Mouse (Mus musculus) retina, postnatal 1 day (tissue): ENCODE data around the gene Zfp523.

Experiments used
- DNase-seq: peaks from one replicate; pipeline ENCODE4 v3.0.0-alpha.2; 2012

The Zfp523 gene

GRCm38 (mm10) chr17:28161310-28161881 is 15.5 kb upstream of the Zfp523 start:
- no peak for DNase-seq

GRCm38 (mm10) chr17:28163666-28164065 is 13.3 kb upstream of the Zfp523 start:
- DNase-seq: peak; percentile 83

- no peak for DNase-seq
Measured at GRCm38 (mm10) chr17:28170460-28171305, 6.2 kb upstream of the Zfp523 start.

GRCm38 (mm10) chr17:28172690-28173089 is 4.2 kb upstream of the Zfp523 start:
- DNase-seq: no peak

GRCm38 (mm10) chr17:28177540-28178046 is 664 bp downstream of the Zfp523 start:
- no peak for DNase-seq

- peak; percentile 36 for DNase-seq
Measured at GRCm38 (mm10) chr17:28180331-28180730, 3.4 kb downstream of the Zfp523 start.

- no peak for DNase-seq
Measured at GRCm38 (mm10) chr17:28180783-28181544, 4.0 kb downstream of the Zfp523 start.

GRCm38 (mm10) chr17:28184971-28185638 is 8.2 kb downstream of the Zfp523 start:
- DNase-seq: no peak

GRCm38 (mm10) chr17:28188313-28188712 is 11.4 kb downstream of the Zfp523 start:
- no peak for DNase-seq

GRCm38 (mm10) chr17:28192754-28193153 is 15.8 kb downstream of the Zfp523 start:
- no peak for DNase-seq

- no peak for DNase-seq
Measured at GRCm38 (mm10) chr17:28193559-28193958, 16.6 kb downstream of the Zfp523 start.

- no peak for DNase-seq
Measured at GRCm38 (mm10) chr17:28195033-28195432, 18.1 kb downstream of the Zfp523 start.

- no peak for DNase-seq
Measured at GRCm38 (mm10) chr17:28197646-28198045, 20.7 kb downstream of the Zfp523 start.

- no peak for DNase-seq
Measured at GRCm38 (mm10) chr17:28201982-28202381, 25.1 kb downstream of the Zfp523 start.

- DNase-seq: peak; percentile 83
Measured at GRCm38 (mm10) chr17:28204052-28204720, 27.3 kb downstream of the Zfp523 start.

GRCm38 (mm10) chr17:28205443-28205842 is 28.5 kb downstream of the Zfp523 start:
- DNase-seq: no peak

- DNase-seq: no peak
Measured at GRCm38 (mm10) chr17:28207092-28207491, 30.2 kb downstream of the Zfp523 start.

- peak; percentile 62 for DNase-seq
Measured at GRCm38 (mm10) chr17:28207591-28208313, 30.8 kb downstream of the Zfp523 start, which contains the start of gene Def6. Gene Def6, plus strand, starts transcription at chr17:28207778.

GRCm38 (mm10) chr17:28208314-28208612 is 31.3 kb downstream of the Zfp523 start:
- no peak for DNase-seq

- DNase-seq: no peak
Measured at GRCm38 (mm10) chr17:28209457-28210110, 32.7 kb downstream of the Zfp523 start.

GRCm38 (mm10) chr17:28211921-28212341 is 35.0 kb downstream of the Zfp523 start:
- DNase-seq: no peak
